In the genomic region with DNA sequence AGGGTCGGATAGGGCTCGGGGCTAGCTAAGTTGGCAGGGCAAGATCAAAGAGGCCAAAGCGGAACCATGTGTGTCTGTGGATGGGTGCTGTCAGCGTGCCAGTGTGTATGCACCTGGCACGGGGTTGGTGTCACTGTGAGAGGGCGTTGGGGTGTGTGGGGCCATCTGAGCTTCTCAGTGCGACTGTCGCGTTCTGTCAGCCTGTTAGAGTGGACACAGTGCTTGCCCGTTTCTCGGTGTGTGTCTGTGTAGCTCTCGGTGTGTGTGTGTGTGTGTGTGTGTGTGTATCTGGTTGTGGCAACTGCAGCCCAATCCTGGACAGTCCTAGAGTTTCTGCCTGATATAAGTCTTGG, we compare ENCODE assay signal across 9 mouse cellular contexts. TPM values are rescaled to one million over a fixed set of nuclear protein-coding genes. Genes with fewer than 3 reads are reported as not detected.
DNase-seq lines count a peak whose midpoint lies in the region; ATAC-seq and TF ChIP-seq lines count a peak whose summit lies in the region.
"Had no signal": no experiment of that assay in that cellular context is flagged by ENCODE, and none has a peak within 500 bp of the region (broad histone marks: within the 10 kb centered on the region; RNA-seq: fewer than 3 reads in every experiment).

No protein-coding gene starts in this region.

- peaks cover 14% of the 10 kb centered on the region; the same call in 1 of the 2 replicates for H3K4me1 ChIP-seq in midbrain, postnatal 0 days (ENCODE audit: insufficient read depth, low read length)

- peak; percentile 26 for DNase-seq in embryo, embryonic 10.5 days (ENCODE audit: low spot score)
- no peak for DNase-seq in embryo, embryonic 9.5 days (ENCODE audit: extremely low spot score)
- peak; percentile 25 for DNase-seq in right cerebral cortex, adult 18-20 months
- no peak for DNase-seq in right cerebral cortex, postnatal 25 days
- DNase-seq in kidney, postnatal 4 days = peak; percentile 9 to 30
- DNase-seq in midbrain, postnatal 0 days (ENCODE audit: low spot score) = peak; percentile 60
- no peak for DNase-seq in adrenal gland, postnatal 25 days
- no peak for DNase-seq in frontal cortex, postnatal 25 days (ENCODE audit: low spot score in 2 of 2)

- no peaks in the 10 kb centered on the region for H3K36me3 ChIP-seq in midbrain, postnatal 0 days (ENCODE audit: insufficient read depth, low read length)

- peak overlapping the region; percentile 83; the same call in 1 of the 2 replicates for H3K27ac ChIP-seq in midbrain, postnatal 0 days (ENCODE audit: low read depth, low read length)

- H3K27me3 ChIP-seq in midbrain, postnatal 0 days (ENCODE audit: insufficient read depth, low read length) = peaks cover 19% of the 10 kb centered on the region

- WGBS in midbrain, postnatal 0 days = under 1% methylated on average over 12 of the region's 12 CpGs

- peak; percentile 6; the same call in 1 of the 2 replicates for ATAC-seq in midbrain, postnatal 0 days (ENCODE audit: low FRiP score)

- H3K4me3 ChIP-seq in midbrain, postnatal 0 days (ENCODE audit: low read depth, low read length) = peak overlapping the region; percentile 85

- TF ChIP-seq CTCF in midbrain, postnatal 0 days (IDR thresholded peaks at IDR 0.05) = no peak

- H3K9me3 ChIP-seq in midbrain, postnatal 0 days (ENCODE audit: low read length) = no peaks in the 10 kb centered on the region

- peak overlapping the region; percentile 82 for H3K4me2 ChIP-seq in midbrain, postnatal 0 days (ENCODE audit: low read depth, low read length, poor library complexity, severe bottlenecking)

- H3K9ac ChIP-seq in midbrain, postnatal 0 days (replicated peaks; ENCODE audit: low read length, poor library complexity, severe bottlenecking) = peak overlapping the region; percentile 83

RNA-seq across cellular contexts. Expression of a gene that starts 0.7 kb away (rescaled TPM):
- total RNA-seq in midbrain, postnatal 0 days (2014; rRNA removed) = 37.2 and 39.4 TPM in 2 replicates
- 9.1 and 10.5 TPM in 2 replicates for polyA plus RNA-seq in midbrain, postnatal 0 days (2015; fragmentation: Nextera tagmentation; extraction: Ambion mirVana)
- 0.43 and 0.73 TPM in 2 replicates for total RNA-seq in adrenal gland, postnatal 25 days (2021)
- total RNA-seq: neutrophil, adult 5-6 weeks had no signal

Comparison
In these comparisons a context has a peak if more than half of its experiments do, and no peak if none do; other contexts are left out.
1. DNase-seq: peak in embryo, embryonic 10.5 days (single experiment), right cerebral cortex, adult 18-20 months (single experiment), kidney, postnatal 4 days (2 of 2) and midbrain, postnatal 0 days (single experiment); none in embryo, embryonic 9.5 days (single experiment), right cerebral cortex, postnatal 25 days (single experiment), adrenal gland, postnatal 25 days (single experiment) and frontal cortex, postnatal 25 days (0 of 2).
2. RNA of a gene that starts 0.7 kb away (total RNA-seq): 37.2 to 39.4 TPM in midbrain, postnatal 0 days; 0.43 to 0.73 TPM in adrenal gland, postnatal 25 days; every median in the first group is over 10 times any median in the second.